Mouse (Mus musculus) midbrain, embryonic 15.5 days (tissue): Measurements from ENCODE around the gene Fam78a. TPM values are rescaled to one million over a fixed set of nuclear protein-coding genes. Genes with fewer than 3 reads are reported as not detected.
"Not testable (repeated sequence)": the region's sequence is repeated elsewhere in the genome, so short reads cannot be mapped to it uniquely, and the experiment has no call there.

ENCODE experiments used
- ATAC-seq: fragments of 200-750 bp; cut with Nextera tagmentation; replicated peaks from 2 replicates; pipeline ENCODE4 v1.8.0; 2017; ENCODE audit warnings: moderate TSS enrichment
- H3K27ac ChIP-seq: fragments of 300-500 bp; sonication (generic); 2 replicates; pipeline ENCODE4 v1.5.1; 2015; ENCODE audit warnings: mild to moderate bottlenecking, inconsistent platforms
- H3K27me3 ChIP-seq: fragments of 300-500 bp; sonication (generic); replicated peaks from 2 replicates; pipeline ENCODE4 v1.6.1; 2015; ENCODE audit warnings: inconsistent platforms
- H3K36me3 ChIP-seq: fragments of 300-500 bp; sonication (generic); replicated peaks from 2 replicates; pipeline ENCODE4 v1.6.1; 2015; ENCODE audit warnings: inconsistent platforms
- H3K4me1 ChIP-seq: fragments of 300-500 bp; sonication (generic); 2 replicates; pipeline ENCODE4 v1.6.1; 2015; ENCODE audit warnings: inconsistent platforms
- H3K4me2 ChIP-seq: fragments of 300-500 bp; sonication (generic); 2 replicates; pipeline ENCODE4 v1.6.1; 2015; ENCODE audit warnings: inconsistent platforms, mild to moderate bottlenecking, moderate library complexity
- H3K4me3 ChIP-seq: fragments of 300-500 bp; sonication (generic); 2 replicates; pipeline ENCODE4 v1.5.1; 2015; ENCODE audit warnings: mild to moderate bottlenecking, inconsistent platforms
- H3K9ac ChIP-seq: fragments of 300-500 bp; sonication (generic); 2 replicates; pipeline ENCODE4 v1.6.1; 2015; ENCODE audit warnings: mild to moderate bottlenecking, inconsistent platforms
- H3K9me3 ChIP-seq: fragments of 300-500 bp; sonication (generic); 2 replicates; pipeline ENCODE4 v1.6.1; 2016; ENCODE audit warnings: inconsistent platforms
- whole genome bisulfite sequencing: fragments of 180-500 bp; shearing (Covaris S2); methylation state at CpG from one replicate; pipeline ENCODE4 v1.1.7; 2015; ENCODE audit warnings: mixed read lengths; 5-methylcytosine and 5-hydroxymethylcytosine counted together
- polyA plus RNA-seq: library from polyadenylated mRNA; unstranded; fragments of >200 nt; fragmentation: Nextera tagmentation; extraction: Ambion mirVana; gene quantifications from 2 replicates; pipeline ENCODE4 v1.2.1, GENCODE M21; 2015

Fam78a gene
- polyA plus RNA-seq, 1 experiment from 2014 or later: 0.65 TPM

DNA sequence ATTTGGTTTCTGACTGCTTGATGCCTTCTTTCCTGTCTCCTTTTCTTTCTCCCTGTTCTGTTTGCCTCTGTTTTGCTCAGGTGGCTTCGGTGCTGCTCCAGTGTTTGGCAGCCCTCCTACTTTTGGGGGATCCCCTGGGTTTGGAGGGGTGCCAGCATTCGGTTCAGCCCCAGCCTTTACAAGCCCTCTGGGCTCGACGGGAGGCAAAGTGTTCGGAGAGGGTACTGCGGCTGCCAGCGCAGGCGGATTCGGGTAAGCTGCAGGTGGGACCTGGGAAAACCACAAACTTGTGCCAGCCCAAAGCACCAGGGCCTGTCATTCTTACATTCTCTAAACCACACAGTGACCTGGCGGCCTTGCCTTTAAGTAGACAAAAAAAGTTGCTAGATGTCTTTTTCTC is 37.3 kb downstream of the Fam78a start:
- Histone ChIP-seq H3K4me1 (no peaks in the 10 kb centered on the region), H3K27ac (no peak overlapping the region), H3K9ac (no peak overlapping the region), H3K36me3 (peaks cover 41% of the 10 kb centered on the region), H3K9me3 (no peaks in the 10 kb centered on the region), H3K4me3 (no peak overlapping the region), H3K27me3 (no peaks in the 10 kb centered on the region), H3K4me2 (no peak overlapping the region)
- 92% methylated on average over 10 of the region's 10 CpGs for WGBS
- no peak for ATAC-seq

GRCm38 (mm10) chr2:32046009-32046408 is 38.6 kb downstream of the Fam78a start:
- no peak for ATAC-seq
- H3K4me2 ChIP-seq: no peak overlapping the region
- no peaks in the 10 kb centered on the region for H3K4me1 ChIP-seq
- H3K27me3 ChIP-seq: no peaks in the 10 kb centered on the region
- no peak overlapping the region for H3K9ac ChIP-seq
- H3K4me3 ChIP-seq: no peak overlapping the region
- no peak overlapping the region for H3K27ac ChIP-seq
- H3K9me3 ChIP-seq: no peaks in the 10 kb centered on the region
- peaks cover 34% of the 10 kb centered on the region for H3K36me3 ChIP-seq
- 88% methylated on average over 10 of the region's 10 CpGs for WGBS

GRCm38 (mm10) chr2:32045375-32045774 is 39.3 kb downstream of the Fam78a start:
- WGBS: 91% methylated on average over 6 of the region's 6 CpGs
- no peak for ATAC-seq
- H3K4me2 ChIP-seq: no peak overlapping the region
- no peaks in the 10 kb centered on the region for H3K9me3 ChIP-seq
- no peak overlapping the region for H3K27ac ChIP-seq
- peaks cover 39% of the 10 kb centered on the region for H3K36me3 ChIP-seq
- no peak overlapping the region for H3K4me3 ChIP-seq
- H3K9ac ChIP-seq: no peak overlapping the region
- no peaks in the 10 kb centered on the region for H3K4me1 ChIP-seq
- H3K27me3 ChIP-seq: no peaks in the 10 kb centered on the region

DNA sequence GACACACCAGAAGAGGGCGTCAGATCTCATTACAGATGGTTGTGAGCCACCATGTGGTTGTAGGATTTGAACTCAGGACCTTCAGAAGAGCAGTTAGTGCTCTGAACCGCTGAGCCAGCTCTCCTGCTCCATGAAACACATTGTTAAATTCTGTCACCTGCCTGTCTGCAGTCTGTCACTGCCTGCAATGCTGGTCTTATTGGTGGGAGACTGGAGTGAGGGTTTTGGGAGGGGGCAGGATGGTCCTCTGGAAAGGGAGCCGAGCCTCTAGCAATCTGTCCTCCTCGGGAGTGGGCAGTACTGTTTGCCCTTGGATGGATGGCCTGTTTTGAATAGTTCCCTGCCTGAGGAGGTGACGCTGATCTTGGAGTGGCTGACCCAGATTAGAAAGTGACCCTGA is 40.8 kb downstream of the Fam78a start:
- 68% methylated on average over 5 of the region's 5 CpGs for whole genome bisulfite sequencing
- Histone ChIP-seq H3K36me3 (peaks cover 53% of the 10 kb centered on the region), H3K27ac (no peak overlapping the region), H3K4me2 (no peak overlapping the region), H3K4me3 (no peak overlapping the region), H3K9ac (no peak overlapping the region), H3K9me3 (no peaks in the 10 kb centered on the region), H3K27me3 (no peaks in the 10 kb centered on the region), H3K4me1 (no peaks in the 10 kb centered on the region)
- no peak for ATAC-seq

- no peak overlapping the region for H3K4me3 ChIP-seq
- H3K4me1 ChIP-seq: no peaks in the 10 kb centered on the region
- peaks cover 56% of the 10 kb centered on the region for H3K36me3 ChIP-seq
- H3K9ac ChIP-seq: no peak overlapping the region
- WGBS: 95% methylated on average over 2 of the region's 2 CpGs
- H3K9me3 ChIP-seq: no peaks in the 10 kb centered on the region
- no peak for ATAC-seq
- H3K4me2 ChIP-seq: no peak overlapping the region
- H3K27me3 ChIP-seq: no peaks in the 10 kb centered on the region
- no peak overlapping the region for H3K27ac ChIP-seq
These were observed 43.6 kb downstream of the Fam78a start for GRCm38 (mm10) chr2:32041087-32041486.

GRCm38 (mm10) chr2:32040646-32041045 is 44.0 kb downstream of the Fam78a start:
- not testable (repeated sequence) for H3K27me3 ChIP-seq, H3K9me3 ChIP-seq, ATAC-seq, H3K4me1 ChIP-seq, H3K4me3 ChIP-seq, H3K27ac ChIP-seq, H3K4me2 ChIP-seq, H3K9ac ChIP-seq
- peaks cover 58% of the 10 kb centered on the region for H3K36me3 ChIP-seq
- 92% methylated on average over 9 of the region's 9 CpGs for WGBS

- Histone ChIP-seq H3K27ac (no peak overlapping the region), H3K9me3 (no peaks in the 10 kb centered on the region), H3K4me2 (no peak overlapping the region), H3K9ac (no peak overlapping the region), H3K4me3 (no peak overlapping the region), H3K4me1 (no peaks in the 10 kb centered on the region), H3K36me3 (peaks cover 65% of the 10 kb centered on the region), H3K27me3 (no peaks in the 10 kb centered on the region)
- ATAC-seq: no peak
- WGBS: 86% methylated on average over 8 of the region's 8 CpGs
These were observed 46.0 kb downstream of the Fam78a start for GRCm38 (mm10) chr2:32038661-32039081.

GRCm38 (mm10) chr2:32037279-32037858 is 47.3 kb downstream of the Fam78a start:
- no peak overlapping the region for H3K4me2 ChIP-seq
- ATAC-seq: no peak
- WGBS: 85% methylated on average over 6 of the region's 6 CpGs
- H3K27ac ChIP-seq: no peak overlapping the region
- H3K36me3 ChIP-seq: peaks cover 69% of the 10 kb centered on the region
- H3K9ac ChIP-seq: no peak overlapping the region
- H3K4me1 ChIP-seq: no peaks in the 10 kb centered on the region
- no peaks in the 10 kb centered on the region for H3K27me3 ChIP-seq
- no peak overlapping the region for H3K4me3 ChIP-seq
- H3K9me3 ChIP-seq: no peaks in the 10 kb centered on the region

GRCm38 (mm10) chr2:32034206-32034605 is 50.5 kb downstream of the Fam78a start:
- Histone ChIP-seq H3K27me3 (no peaks in the 10 kb centered on the region), H3K4me3 (no peak overlapping the region), H3K27ac (no peak overlapping the region), H3K9me3 (no peaks in the 10 kb centered on the region), H3K4me1 (no peaks in the 10 kb centered on the region), H3K36me3 (peaks cover 63% of the 10 kb centered on the region), H3K4me2 (no peak overlapping the region), H3K9ac (no peak overlapping the region)
- ATAC-seq: no peak
- 92% methylated on average over 6 of the region's 6 CpGs for WGBS

DNA sequence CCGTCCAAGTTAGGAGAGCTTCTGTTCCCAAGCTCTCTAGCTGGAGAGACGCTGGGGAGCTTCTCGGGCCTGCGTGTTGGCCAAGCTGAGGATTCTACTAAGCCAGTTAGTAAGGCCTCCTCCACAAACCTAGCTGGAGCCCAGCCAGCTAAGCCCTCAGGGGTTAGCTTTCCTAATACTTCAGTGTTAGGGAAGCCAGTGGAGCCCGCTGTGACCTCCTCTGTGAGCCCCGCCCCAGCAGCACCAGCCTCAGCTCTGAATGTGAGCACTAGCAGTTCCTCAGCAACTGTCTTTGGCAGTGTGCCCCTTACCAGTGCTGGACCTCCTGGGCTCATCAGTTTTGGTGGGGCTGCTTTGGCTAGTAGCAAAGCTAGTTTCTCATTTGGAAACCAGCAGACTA is 51.2 kb downstream of the Fam78a start:
- no peak overlapping the region for H3K4me3 ChIP-seq
- no peaks in the 10 kb centered on the region for H3K4me1 ChIP-seq
- ATAC-seq: no peak
- WGBS: 81% methylated on average over 6 of the region's 6 CpGs
- H3K9me3 ChIP-seq: no peaks in the 10 kb centered on the region
- H3K27ac ChIP-seq: no peak overlapping the region
- H3K27me3 ChIP-seq: no peaks in the 10 kb centered on the region
- H3K36me3 ChIP-seq: peaks cover 59% of the 10 kb centered on the region
- H3K9ac ChIP-seq: no peak overlapping the region
- no peak overlapping the region for H3K4me2 ChIP-seq

DNA sequence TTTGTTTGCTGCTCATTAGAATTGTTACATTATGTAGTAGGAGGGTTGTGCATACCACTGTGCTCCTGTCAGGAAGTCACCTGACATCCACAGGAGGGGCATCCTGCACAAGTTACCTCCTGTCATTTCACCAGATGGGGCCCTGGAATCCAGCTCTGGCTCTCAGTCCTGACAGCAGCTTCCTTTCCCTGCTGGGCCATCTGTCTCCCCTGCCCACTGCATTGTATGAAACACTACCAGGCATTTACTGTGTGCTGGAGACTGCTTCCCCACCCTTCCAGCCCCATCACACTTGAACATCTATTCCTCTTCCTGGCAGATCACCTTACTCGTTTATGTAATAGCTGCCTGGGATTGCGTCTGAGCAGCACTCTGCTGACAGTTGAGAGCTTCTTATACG is 55.0 kb downstream of the Fam78a start:
- H3K4me2 ChIP-seq: no peak overlapping the region
- H3K27ac ChIP-seq: no peak overlapping the region
- no peak for ATAC-seq
- H3K27me3 ChIP-seq: no peaks in the 10 kb centered on the region
- peaks cover 56% of the 10 kb centered on the region for H3K36me3 ChIP-seq
- no peak overlapping the region for H3K9ac ChIP-seq
- H3K4me3 ChIP-seq: no peak overlapping the region
- no peaks in the 10 kb centered on the region for H3K4me1 ChIP-seq
- 81% methylated on average over 3 of the region's 3 CpGs for WGBS
- H3K9me3 ChIP-seq: no peaks in the 10 kb centered on the region

DNA sequence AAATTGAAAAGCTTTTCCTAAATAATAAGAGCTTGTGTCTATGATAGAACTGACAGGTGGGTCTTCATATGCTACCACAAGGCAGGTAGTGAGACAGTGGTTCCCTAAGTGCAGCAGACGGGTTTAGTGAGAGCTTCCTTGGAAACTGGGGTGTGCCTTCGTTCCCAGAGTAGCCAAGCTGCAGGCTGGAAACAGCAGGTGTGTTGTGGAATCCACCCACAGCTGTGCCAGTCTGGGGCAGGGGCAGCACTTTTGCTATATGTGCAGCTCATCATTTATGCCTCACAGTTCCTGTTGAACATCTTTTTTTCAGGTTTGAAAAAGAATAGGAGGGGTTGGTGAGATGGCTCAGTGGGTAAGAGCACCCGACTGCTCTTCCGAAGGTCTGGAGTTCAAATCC is 60.3 kb downstream of the Fam78a start:
- no peaks in the 10 kb centered on the region for H3K9me3 ChIP-seq
- H3K27ac ChIP-seq: no peak overlapping the region
- no peaks in the 10 kb centered on the region for H3K4me1 ChIP-seq
- H3K9ac ChIP-seq: no peak overlapping the region
- H3K4me2 ChIP-seq: no peak overlapping the region
- no peaks in the 10 kb centered on the region for H3K27me3 ChIP-seq
- no peak for ATAC-seq
- 88% methylated on average over 4 of the region's 4 CpGs for WGBS
- H3K4me3 ChIP-seq: no peak overlapping the region
- H3K36me3 ChIP-seq: peaks cover 53% of the 10 kb centered on the region

- no peak for ATAC-seq
- Histone ChIP-seq H3K27me3 (no peaks in the 10 kb centered on the region), H3K4me3 (no peak overlapping the region), H3K4me1 (no peaks in the 10 kb centered on the region), H3K27ac (no peak overlapping the region), H3K9me3 (no peaks in the 10 kb centered on the region), H3K9ac (no peak overlapping the region), H3K36me3 (peaks cover 58% of the 10 kb centered on the region), H3K4me2 (no peak overlapping the region)
- WGBS: 91% methylated on average over 5 of the region's 5 CpGs
These were observed 64.4 kb downstream of the Fam78a start for GRCm38 (mm10) chr2:32020229-32020628.
